ENCODE assay signal across 8 mouse cellular contexts in genomic region chr1:85894748-85895360, GRCm38 (mm10). TPM values are rescaled to one million over a fixed set of nuclear protein-coding genes. Genes with fewer than 3 reads are reported as not detected.
A peak's percentile ranks its signal among the peaks of the same experiment; 100 is the strongest.
DNase-seq lines count a peak whose midpoint lies in the region; ATAC-seq and TF ChIP-seq lines count a peak whose summit lies in the region.

No protein-coding gene starts in this region.

- H3K9ac ChIP-seq in hindbrain, postnatal 0 days (replicated peaks; ENCODE audit: low read length), result peak overlapping the region; percentile 81
- peak overlapping the region; percentile 76 for H3K9ac ChIP-seq in liver, postnatal 0 days (replicated peaks)
- H3K9ac ChIP-seq in neural tube, embryonic 13.5 days, result peak overlapping the region; percentile 86

- H3K4me3 ChIP-seq in bone marrow macrophage, adult 2 months (ENCODE audit: insufficient read depth, low read length), result peak overlapping the region; percentile 78
- peak overlapping the region; percentile 90 for H3K4me3 ChIP-seq in forebrain, embryonic 10.5 days
- peak overlapping the region; percentile 87 for H3K4me3 ChIP-seq in hindbrain, postnatal 0 days (ENCODE audit: low read length)
- H3K4me3 ChIP-seq in liver, postnatal 0 days (ENCODE audit: low read depth, low read length), result peak overlapping the region; percentile 88
- H3K4me3 ChIP-seq in neural tube, embryonic 13.5 days, result peak overlapping the region; percentile 81

- no peak for TF ChIP-seq CTCF in bone marrow macrophage, adult 2 months (IDR thresholded peaks at IDR 0.05; ENCODE audit: low read depth, low read length)
- no peak for TF ChIP-seq CTCF in hindbrain, postnatal 0 days (IDR thresholded peaks at IDR 0.05; ENCODE audit: low read depth)
- TF ChIP-seq CTCF in liver, postnatal 0 days (IDR thresholded peaks at IDR 0.05; ENCODE audit: low read depth), result no peak

- H3K36me3 ChIP-seq in forebrain, embryonic 10.5 days (replicated peaks), result 0 out of 2 replicates have a peak, but pooled peaks cover 4% of the 10 kb centered on the region
- no peaks in the 10 kb centered on the region for H3K36me3 ChIP-seq in hindbrain, postnatal 0 days (ENCODE audit: insufficient read depth, low read length)
- H3K36me3 ChIP-seq in liver, postnatal 0 days (replicated peaks; ENCODE audit: insufficient read depth, low read length), result no peaks in the 10 kb centered on the region
- H3K36me3 ChIP-seq in neural tube, embryonic 13.5 days, result no peaks in the 10 kb centered on the region

- no peak for TF ChIP-seq POLR2A in bone marrow macrophage, adult 2 months (IDR thresholded peaks at IDR 0.05; ENCODE audit: borderline replicate concordance, low read depth, low read length)

- no peak for TF ChIP-seq EP300 in liver, postnatal 0 days (IDR thresholded peaks at IDR 0.05; ENCODE audit: low read depth)

- H3K4me1 ChIP-seq in bone marrow macrophage, adult 2 months (ENCODE audit: control insufficient read depth, insufficient read depth, low read length), result peaks cover 43% of the 10 kb centered on the region
- peaks cover 56% of the 10 kb centered on the region for H3K4me1 ChIP-seq in forebrain, embryonic 10.5 days
- H3K4me1 ChIP-seq in hindbrain, postnatal 0 days (ENCODE audit: insufficient read depth, low read length), result peaks cover 39% of the 10 kb centered on the region
- peaks cover 42% of the 10 kb centered on the region for H3K4me1 ChIP-seq in liver, postnatal 0 days (ENCODE audit: insufficient read depth)
- H3K4me1 ChIP-seq in neural tube, embryonic 13.5 days (replicated peaks), result peaks cover 53% of the 10 kb centered on the region

- H3K9me3 ChIP-seq in forebrain, embryonic 10.5 days, result peaks cover 5% of the 10 kb centered on the region; the same call in 1 of the 2 replicates
- no peaks in the 10 kb centered on the region for H3K9me3 ChIP-seq in hindbrain, postnatal 0 days (ENCODE audit: low read length)
- H3K9me3 ChIP-seq in liver, postnatal 0 days (ENCODE audit: low read length), result no peaks in the 10 kb centered on the region
- H3K9me3 ChIP-seq in neural tube, embryonic 13.5 days, result no peaks in the 10 kb centered on the region

- H3K27me3 ChIP-seq in forebrain, embryonic 10.5 days (ENCODE audit: poor library complexity, severe bottlenecking), result no peaks in the 10 kb centered on the region
- no peaks in the 10 kb centered on the region for H3K27me3 ChIP-seq in hindbrain, postnatal 0 days (ENCODE audit: insufficient read depth, low read length)
- no peaks in the 10 kb centered on the region for H3K27me3 ChIP-seq in liver, postnatal 0 days (ENCODE audit: insufficient read depth, low read length)
- H3K27me3 ChIP-seq in neural tube, embryonic 13.5 days, result no peaks in the 10 kb centered on the region

- peak overlapping the region; percentile 91 for H3K4me2 ChIP-seq in hindbrain, postnatal 0 days (ENCODE audit: low read depth, low read length)
- H3K4me2 ChIP-seq in liver, postnatal 0 days (ENCODE audit: low read depth, low read length), result peak overlapping the region; percentile 96
- H3K4me2 ChIP-seq in neural tube, embryonic 13.5 days, result peak overlapping the region; percentile 91

- DNase-seq in right cerebral cortex, postnatal 10 days (ENCODE audit: low spot score in 2 of 2), result peak; percentile 78 to 81
- no peak for DNase-seq in right cerebral cortex, postnatal 36 days (ENCODE audit: low spot score in 2 of 2)
- peak; percentile 81 for DNase-seq in forebrain, embryonic 10.5 days (ENCODE audit: extremely low spot score, low spot score)
- DNase-seq in hindbrain, postnatal 0 days (ENCODE audit: low spot score), result peak; percentile 71
- peak; percentile 42 for DNase-seq in liver, postnatal 0 days

- under 1% methylated on average over 30 of the region's 30 CpGs for whole genome bisulfite sequencing in forebrain, embryonic 10.5 days
- WGBS in hindbrain, postnatal 0 days, result under 1% methylated on average over 30 of the region's 30 CpGs
- WGBS in liver, postnatal 0 days (ENCODE audit: insufficient replicate concordance), result under 1% methylated on average over 28 of the region's 30 CpGs
- under 1% methylated on average over 30 of the region's 30 CpGs for WGBS in neural tube, embryonic 13.5 days

- peak; percentile 50 for ATAC-seq in hindbrain, postnatal 0 days
- ATAC-seq in liver, postnatal 0 days, result peak; percentile 31
- peak; percentile 54 for ATAC-seq in neural tube, embryonic 13.5 days (ENCODE audit: low read depth)
- ATAC-seq in granulocyte monocyte progenitor cell, adult 5-6 weeks (replicated peaks; ENCODE audit: poor library complexity, severe bottlenecking), result no peak; the same call in 1 of the 2 replicates

- H3K27ac ChIP-seq in bone marrow macrophage, adult 2 months (ENCODE audit: insufficient read depth, low read depth, low read length), result peak overlapping the region; percentile 68
- peak overlapping the region; percentile 95 for H3K27ac ChIP-seq in forebrain, embryonic 10.5 days
- H3K27ac ChIP-seq in hindbrain, postnatal 0 days, result peak overlapping the region; percentile 86
- H3K27ac ChIP-seq in liver, postnatal 0 days (ENCODE audit: low read depth), result peak overlapping the region; percentile 67
- H3K27ac ChIP-seq in neural tube, embryonic 13.5 days (replicated peaks), result peak overlapping the region; percentile 90

RNA-seq across cellular contexts. Expression of gene Itm2c, which starts 0.8 kb away (rescaled TPM):
- polyA plus RNA-seq in bone marrow macrophage, adult 2 months (2012; ENCODE audit: insufficient read depth, insufficient read length, missing spikeins), result 216 and 219 TPM in 2 replicates
- 126 and 132 TPM in 2 replicates for polyA plus RNA-seq in forebrain, embryonic 10.5 days (2016; fragmentation: Nextera tagmentation; extraction: Ambion mirVana)
- total RNA-seq in hindbrain, postnatal 0 days (2014; rRNA removed), result 329 and 336 TPM in 2 replicates
- polyA plus RNA-seq in hindbrain, postnatal 0 days (2015; fragmentation: Nextera tagmentation; extraction: Ambion mirVana), result 244 and 253 TPM in 2 replicates
- polyA plus RNA-seq in liver, postnatal 0 days (2015; fragmentation: Nextera tagmentation; extraction: Ambion mirVana), result 52.1 and 56.7 TPM in 2 replicates
- 148 and 155 TPM in 2 replicates for polyA plus RNA-seq in neural tube, embryonic 13.5 days (2015; fragmentation: Nextera tagmentation; extraction: Ambion mirVana)
- 58.1 and 68.6 TPM in 2 replicates for total RNA-seq in granulocyte monocyte progenitor cell, adult 5-6 weeks (2014; fragmentation: Nextera tagmentation)
- 89.1 and 106 TPM in 2 replicates for total RNA-seq in granulocyte monocyte progenitor cell, adult 5-6 weeks (2017)

RNA-seq across cellular contexts. Expression of gene 4933407L21Rik, which starts 33.4 kb away (rescaled TPM):
- polyA plus RNA-seq in bone marrow macrophage, adult 2 months (2012; ENCODE audit: insufficient read depth, insufficient read length, missing spikeins), result not detected in 2 replicates
- 0.30 and 0.87 TPM in 2 replicates for polyA plus RNA-seq in forebrain, embryonic 10.5 days (2016; fragmentation: Nextera tagmentation; extraction: Ambion mirVana)
- 11.8 and 18.8 TPM in 2 replicates for total RNA-seq in hindbrain, postnatal 0 days (2014; rRNA removed)
- 12.3 and 13.9 TPM in 2 replicates for polyA plus RNA-seq in hindbrain, postnatal 0 days (2015; fragmentation: Nextera tagmentation; extraction: Ambion mirVana)
- 0.11 TPM in 1 of 2 replicates, not detected in the other for polyA plus RNA-seq in liver, postnatal 0 days (2015; fragmentation: Nextera tagmentation; extraction: Ambion mirVana)
- polyA plus RNA-seq in neural tube, embryonic 13.5 days (2015; fragmentation: Nextera tagmentation; extraction: Ambion mirVana), result 2.7 and 3.5 TPM in 2 replicates
- not detected in 2 replicates for total RNA-seq in granulocyte monocyte progenitor cell, adult 5-6 weeks (2014; fragmentation: Nextera tagmentation)
- total RNA-seq in granulocyte monocyte progenitor cell, adult 5-6 weeks (2017), result not detected in 2 replicates

Comparison
In these comparisons a context has a peak if more than half of its experiments do, and no peak if none do; other contexts are left out.
1. DNase-seq: peak in right cerebral cortex, postnatal 10 days (2 of 2), forebrain, embryonic 10.5 days (single experiment), hindbrain, postnatal 0 days (single experiment) and liver, postnatal 0 days (single experiment); none in right cerebral cortex, postnatal 36 days (0 of 2).
2. Peak in every context shown above with its lines, with median percentiles within 50 percentile points of each other: H3K27ac ChIP-seq, H3K4me3 ChIP-seq, H3K4me2 ChIP-seq and H3K9ac ChIP-seq.